Mouse (Mus musculus): ENCODE measurements around the gene Cma1. TPM values are rescaled to one million over a fixed set of nuclear protein-coding genes. Genes with fewer than 3 reads are reported as not detected.

Cma1 gene
- polyA plus RNA-seq, 1 experiment from 2014 or later: 0.45 TPM

DNA sequence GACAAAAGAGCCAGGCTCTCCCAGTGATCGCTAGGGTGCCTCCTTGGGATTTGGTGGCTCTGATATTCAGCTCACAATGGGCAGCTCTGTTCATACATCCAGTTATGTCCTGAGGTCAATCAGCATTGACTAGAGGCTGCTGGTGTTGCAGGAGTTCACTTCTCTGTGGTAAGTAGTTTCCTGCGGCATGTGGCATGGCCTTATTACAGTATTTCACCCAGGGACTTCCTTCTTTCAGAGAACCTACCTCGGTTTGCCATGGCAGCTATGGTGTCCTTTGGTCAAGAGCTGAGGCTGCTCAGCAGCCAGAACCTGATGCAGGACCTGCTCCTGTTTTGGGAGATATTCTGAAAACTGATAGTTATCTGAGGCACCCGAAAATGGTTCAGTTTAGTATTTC lies 17.6 kb downstream of the Cma1 start:
- no peak overlapping the region for H3K4me3 ChIP-seq (replicated peaks)
- H3K9ac ChIP-seq (replicated peaks): no peak overlapping the region
- no peaks in the 10 kb centered on the region for H3K27me3 ChIP-seq
- H3K4me1 ChIP-seq (replicated peaks): peaks cover 6% of the 10 kb centered on the region; the same call in 1 of the 2 replicates
- WGBS: 87% methylated on average over 4 of the region's 4 CpGs
- 0 out of 2 replicates have a peak, but pooled peaks cover 6% of the 10 kb centered on the region for H3K9me3 ChIP-seq
- H3K36me3 ChIP-seq: no peaks in the 10 kb centered on the region
- H3K4me2 ChIP-seq: no peak overlapping the region
- H3K27ac ChIP-seq: no peak overlapping the region
- no peak for ATAC-seq (ENCODE audit: insufficient number of reproducible peaks, insufficient read depth, low FRiP score, low TSS enrichment, low read depth)

DNA sequence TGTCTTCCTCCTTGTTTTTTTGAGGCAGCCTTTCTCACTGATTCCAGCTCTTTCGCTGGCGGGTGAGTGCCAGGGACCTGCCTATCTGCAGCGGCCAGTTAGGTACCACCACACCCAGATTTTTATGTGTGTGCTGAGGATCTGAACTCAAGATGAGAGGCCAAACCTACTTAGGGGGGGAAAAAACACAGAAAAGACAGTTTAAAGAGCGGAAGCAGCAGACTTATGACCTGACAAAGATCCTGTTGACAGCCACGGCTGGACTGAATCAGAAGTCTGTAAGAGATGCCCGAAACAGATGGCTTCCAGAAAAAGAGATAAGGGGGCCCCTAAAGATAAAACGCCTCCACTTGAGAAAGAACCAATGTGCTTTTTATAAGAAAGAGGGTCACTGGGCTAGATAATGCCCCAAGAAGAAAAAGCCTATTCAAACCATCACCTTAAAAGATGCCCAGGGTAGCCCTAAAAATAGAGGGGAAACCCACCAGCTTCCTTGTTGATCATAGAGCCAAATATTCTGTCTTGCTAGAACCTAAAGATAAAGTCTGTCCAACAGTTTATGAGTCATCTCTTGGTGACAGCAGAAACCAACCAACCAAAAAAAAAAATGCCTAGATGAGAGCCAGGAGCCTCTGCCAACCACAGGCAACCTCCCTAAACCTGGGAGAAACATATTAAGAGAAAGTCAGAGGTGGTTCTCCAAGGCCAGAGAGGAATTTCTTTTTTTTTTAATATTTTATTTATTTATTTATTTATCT lies 21.8 kb downstream of the Cma1 start:
- Histone ChIP-seq H3K4me3 (replicated peaks) (no peak overlapping the region), H3K9me3 (no peaks in the 10 kb centered on the region), H3K27me3 (no peaks in the 10 kb centered on the region), H3K4me1 (replicated peaks) (no peaks in the 10 kb centered on the region), H3K27ac (no peak overlapping the region), H3K9ac (replicated peaks) (no peak overlapping the region), H3K36me3 (no peaks in the 10 kb centered on the region), H3K4me2 (no peak overlapping the region)
- WGBS: 24% methylated on average over 7 of the region's 7 CpGs
- no peak for ATAC-seq (ENCODE audit: insufficient number of reproducible peaks, insufficient read depth, low FRiP score, low TSS enrichment, low read depth)

DNA sequence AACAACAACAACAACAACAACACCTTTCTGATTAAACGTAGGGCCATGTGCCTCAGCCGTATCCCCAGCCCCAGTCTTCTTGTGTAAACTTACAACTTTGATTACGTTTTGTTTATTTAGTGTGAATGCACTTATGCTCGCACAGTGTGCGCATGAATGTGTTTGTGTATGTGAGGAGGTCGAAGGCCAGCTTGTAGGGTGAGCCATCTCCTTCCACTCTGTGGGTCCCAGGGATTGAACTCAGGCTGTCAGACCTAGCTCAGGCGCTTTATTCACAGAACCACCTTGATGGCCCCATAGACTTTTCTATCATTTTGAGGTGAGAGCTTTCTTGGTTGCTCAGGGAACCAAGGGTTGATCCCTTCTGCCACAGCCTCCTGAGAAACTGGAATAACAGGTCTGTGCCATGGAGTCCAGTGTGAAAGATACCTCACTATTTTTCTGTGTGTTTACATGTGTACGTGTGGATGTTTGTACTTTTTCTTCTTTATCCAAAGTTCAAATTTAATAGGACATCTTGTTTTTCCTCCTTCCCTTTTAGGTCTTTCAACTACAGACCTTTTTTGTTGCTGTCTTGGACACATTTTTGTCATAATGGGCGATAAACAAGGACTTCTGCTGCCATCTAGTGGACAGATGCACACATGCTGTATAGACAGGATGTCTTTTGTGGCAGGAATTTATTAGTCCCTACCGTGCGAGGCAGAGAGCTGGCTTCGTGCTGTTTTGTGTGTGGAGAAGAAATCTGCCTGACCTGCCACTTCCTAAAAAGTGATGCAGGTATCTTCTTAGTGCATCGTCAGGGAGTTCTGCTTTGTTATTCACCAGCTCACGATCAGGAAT lies 26.0 kb downstream of the Cma1 start:
- no peaks in the 10 kb centered on the region for H3K27me3 ChIP-seq
- peaks cover under 1% of the 10 kb centered on the region; the same call in 1 of the 2 replicates for H3K4me1 ChIP-seq (replicated peaks)
- peak; percentile 71; the same call in 1 of the 2 replicates for ATAC-seq (ENCODE audit: insufficient number of reproducible peaks, insufficient read depth, low FRiP score, low TSS enrichment, low read depth)
- H3K4me3 ChIP-seq (replicated peaks): no peak overlapping the region
- no peak overlapping the region for H3K27ac ChIP-seq
- 40% methylated on average over 14 of the region's 14 CpGs for WGBS
- H3K4me2 ChIP-seq: peak overlapping the region; percentile 35
- H3K9ac ChIP-seq (replicated peaks): no peak overlapping the region
- no peaks in the 10 kb centered on the region for H3K9me3 ChIP-seq
- H3K36me3 ChIP-seq: no peaks in the 10 kb centered on the region

GRCm38 (mm10) chr14:55913406-55913805 lies 31.1 kb downstream of the Cma1 start:
- Histone ChIP-seq H3K4me2 (no peak overlapping the region), H3K9ac (replicated peaks) (no peak overlapping the region), H3K27ac (no peak overlapping the region), H3K4me1 (replicated peaks) (peaks cover 2% of the 10 kb centered on the region; the same call in 1 of the 2 replicates), H3K9me3 (no peaks in the 10 kb centered on the region), H3K4me3 (replicated peaks) (no peak overlapping the region), H3K27me3 (no peaks in the 10 kb centered on the region), H3K36me3 (no peaks in the 10 kb centered on the region)
- ATAC-seq (ENCODE audit: insufficient number of reproducible peaks, insufficient read depth, low FRiP score, low TSS enrichment, low read depth): no peak
- WGBS: 23% methylated on average over 4 of the region's 4 CpGs

GRCm38 (mm10) chr14:55905518-55905917 lies 39.0 kb downstream of the Cma1 start:
- Histone ChIP-seq H3K27ac (no peak overlapping the region), H3K4me3 (replicated peaks) (no peak overlapping the region), H3K4me1 (replicated peaks) (peaks cover 7% of the 10 kb centered on the region), H3K27me3 (no peaks in the 10 kb centered on the region; the same call in 1 of the 2 replicates), H3K9ac (replicated peaks) (no peak overlapping the region), H3K9me3 (no peaks in the 10 kb centered on the region), H3K4me2 (no peak overlapping the region), H3K36me3 (no peaks in the 10 kb centered on the region)
- WGBS: 33% methylated on average over 1 of the region's 1 CpGs
- no peak for ATAC-seq (ENCODE audit: insufficient number of reproducible peaks, insufficient read depth, low FRiP score, low TSS enrichment, low read depth)

DNA sequence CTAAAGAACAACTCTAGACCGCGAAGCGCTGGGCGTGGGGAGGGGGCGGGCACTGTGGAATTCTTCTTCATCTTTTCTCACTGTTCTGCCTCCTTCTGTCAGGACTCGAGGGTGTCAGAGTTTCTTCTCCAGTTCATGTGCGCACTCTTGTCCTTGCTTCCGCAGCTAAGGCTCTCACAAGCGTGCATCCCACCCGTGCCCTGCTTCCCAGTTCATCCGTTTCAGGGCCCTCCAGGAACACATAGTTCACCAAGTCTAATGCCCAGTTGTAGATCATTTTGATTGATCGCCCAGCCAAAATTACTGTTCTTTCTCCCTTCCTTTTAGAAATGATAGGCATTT lies 44.1 kb downstream of the Cma1 start:
- no peaks in the 10 kb centered on the region for H3K27me3 ChIP-seq
- WGBS: 7% methylated on average over 12 of the region's 12 CpGs
- no peaks in the 10 kb centered on the region for H3K9me3 ChIP-seq
- H3K36me3 ChIP-seq: peaks cover 30% of the 10 kb centered on the region
- H3K4me2 ChIP-seq: peak overlapping the region; percentile 90
- peak overlapping the region; percentile 56 for H3K4me3 ChIP-seq (replicated peaks)
- peaks cover 22% of the 10 kb centered on the region for H3K4me1 ChIP-seq (replicated peaks)
- H3K27ac ChIP-seq: peak overlapping the region; percentile 93
- peak overlapping the region; percentile 82 for H3K9ac ChIP-seq (replicated peaks)
- 0 out of 2 replicates have a peak, but pooled peaks have one; percentile 11 for ATAC-seq (ENCODE audit: insufficient number of reproducible peaks, insufficient read depth, low FRiP score, low TSS enrichment, low read depth)

DNA sequence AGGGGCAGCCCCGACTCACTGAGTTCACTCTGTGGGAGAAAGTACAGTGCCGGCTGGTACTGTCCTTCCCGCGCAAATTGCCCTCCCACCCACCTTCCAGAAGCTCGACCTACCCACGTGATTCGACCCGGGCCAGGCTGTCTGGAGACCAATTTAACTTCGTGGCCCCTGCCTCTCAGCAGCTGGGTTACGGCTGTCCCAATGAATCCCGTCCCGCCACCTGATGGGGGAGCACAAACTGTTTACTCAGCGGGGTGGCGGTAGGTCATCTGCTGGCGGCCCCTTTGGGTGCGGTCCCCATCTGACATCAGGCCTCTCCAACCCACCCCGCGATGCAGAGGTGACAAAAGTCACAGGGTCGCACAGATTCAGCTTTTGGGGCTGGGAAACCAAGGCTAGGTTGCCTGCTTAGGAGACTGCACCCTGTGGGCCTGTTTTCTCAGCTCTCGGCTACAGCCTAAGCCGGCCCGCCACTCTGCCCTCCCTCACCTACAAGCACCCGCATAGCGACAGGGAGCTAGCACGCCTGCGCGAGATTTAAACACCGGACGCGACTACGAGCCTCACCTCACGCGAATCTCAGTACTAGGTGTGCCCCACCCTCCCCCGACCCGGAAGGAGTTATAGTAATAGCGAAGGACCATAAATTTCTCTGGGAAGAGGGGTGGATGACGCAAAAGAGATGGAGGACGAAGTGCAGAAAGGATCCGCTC lies 44.6 kb downstream of the Cma1 start, which contains the start of gene Sdr39u1:
Gene Sdr39u1, minus strand, starts transcription at position 593 of the 713 bp plus-strand sequence.
- Histone ChIP-seq H3K36me3 (peaks cover 35% of the 10 kb centered on the region), H3K9ac (replicated peaks) (peak within 1 kb of the TSS; percentile 82), H3K27ac (peak within 1 kb of the TSS; percentile 93), H3K4me1 (replicated peaks) (peaks cover 22% of the 10 kb centered on the region), H3K4me3 (replicated peaks) (peak within 1 kb of the TSS; percentile 56), H3K9me3 (no peaks in the 10 kb centered on the region), H3K27me3 (no peaks in the 10 kb centered on the region), H3K4me2 (peak within 1 kb of the TSS; percentile 90)
- peak; percentile 90 for ATAC-seq (ENCODE audit: insufficient number of reproducible peaks, insufficient read depth, low FRiP score, low TSS enrichment, low read depth)
- under 1% methylated on average over 39 of the region's 39 CpGs for WGBS

DNA sequence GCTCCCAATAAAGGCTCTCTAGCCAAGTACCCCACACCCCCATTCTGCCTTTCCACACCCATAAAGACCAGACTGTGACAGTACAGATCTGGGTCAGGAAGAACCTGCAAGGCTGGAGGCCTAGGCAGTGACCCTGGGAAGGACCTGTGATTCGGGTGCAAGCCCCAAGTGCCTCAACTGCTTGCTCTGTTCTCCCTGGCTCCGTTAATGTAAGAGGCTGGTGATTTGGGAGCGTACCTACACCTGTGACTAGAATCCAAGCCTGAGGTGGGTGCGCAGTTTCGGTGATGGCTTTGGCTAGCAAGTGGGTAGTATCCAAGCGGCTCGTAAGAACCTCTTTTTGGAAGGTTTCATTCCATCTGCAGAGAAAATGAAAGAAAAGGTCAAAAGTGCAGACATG lies 45.5 kb downstream of the Cma1 start:
- H3K4me2 ChIP-seq: peak overlapping the region; percentile 90
- peaks cover 44% of the 10 kb centered on the region for H3K36me3 ChIP-seq

DNA sequence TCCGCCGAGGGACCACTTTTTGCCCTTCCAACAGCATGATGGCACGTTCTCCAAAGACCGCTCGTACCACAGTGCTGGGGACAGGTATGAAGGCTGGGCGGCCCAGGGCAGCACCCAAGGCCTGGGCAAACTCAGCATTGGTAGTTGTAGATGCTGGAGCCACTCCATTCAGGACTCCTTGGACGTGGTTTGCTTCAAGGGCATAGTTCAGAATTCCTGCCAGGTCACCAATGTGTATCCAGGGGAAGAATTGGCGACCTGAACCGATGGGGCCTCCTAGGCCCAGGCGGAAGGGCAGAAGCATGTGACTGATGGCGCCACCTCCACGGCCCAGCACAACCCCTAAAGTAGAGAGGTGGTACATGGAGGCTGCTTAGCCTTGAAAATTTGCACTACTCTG lies 46.8 kb downstream of the Cma1 start:
- H3K4me3 ChIP-seq (replicated peaks): no peak overlapping the region
- no peaks in the 10 kb centered on the region for H3K27me3 ChIP-seq
- H3K9me3 ChIP-seq: no peaks in the 10 kb centered on the region
- 93% methylated on average over 12 of the region's 12 CpGs for WGBS
- H3K4me1 ChIP-seq (replicated peaks): peaks cover 22% of the 10 kb centered on the region
- no peak for ATAC-seq (ENCODE audit: insufficient number of reproducible peaks, insufficient read depth, low FRiP score, low TSS enrichment, low read depth)
- no peak overlapping the region for H3K9ac ChIP-seq (replicated peaks)
- H3K36me3 ChIP-seq: peaks cover 54% of the 10 kb centered on the region
- no peak overlapping the region for H3K27ac ChIP-seq
- H3K4me2 ChIP-seq: no peak overlapping the region

More for the DNA sequence above, 45.5 kb downstream of the Cma1 start:
- 88% methylated on average over 7 of the region's 7 CpGs for WGBS
- Histone ChIP-seq H3K27ac (peak overlapping the region; percentile 93; the same call in 1 of the 2 replicates), H3K9me3 (no peaks in the 10 kb centered on the region), H3K4me3 (replicated peaks) (peak overlapping the region; percentile 56), H3K9ac (replicated peaks) (peak overlapping the region; percentile 82; the same call in 1 of the 2 replicates), H3K4me1 (replicated peaks) (peaks cover 22% of the 10 kb centered on the region), H3K27me3 (no peaks in the 10 kb centered on the region)
- ATAC-seq (ENCODE audit: insufficient number of reproducible peaks, insufficient read depth, low FRiP score, low TSS enrichment, low read depth): no peak
